Mouse (Mus musculus) stomach, postnatal 0 days (tissue): ENCODE results near the gene Kyat1.

ENCODE experiments used
- CTCF ChIP-seq: IDR thresholded peaks from 2 replicates; pipeline ENCODE4 v1.5.1; 2016; ENCODE audit warnings: antibody characterized with exemption, low read depth, mild to moderate bottlenecking, moderate library complexity
- EP300 ChIP-seq: optimal IDR thresholded peaks from 2 replicates; pipeline ENCODE3; 2016; ENCODE audit warnings: antibody characterized with exemption

DNA sequence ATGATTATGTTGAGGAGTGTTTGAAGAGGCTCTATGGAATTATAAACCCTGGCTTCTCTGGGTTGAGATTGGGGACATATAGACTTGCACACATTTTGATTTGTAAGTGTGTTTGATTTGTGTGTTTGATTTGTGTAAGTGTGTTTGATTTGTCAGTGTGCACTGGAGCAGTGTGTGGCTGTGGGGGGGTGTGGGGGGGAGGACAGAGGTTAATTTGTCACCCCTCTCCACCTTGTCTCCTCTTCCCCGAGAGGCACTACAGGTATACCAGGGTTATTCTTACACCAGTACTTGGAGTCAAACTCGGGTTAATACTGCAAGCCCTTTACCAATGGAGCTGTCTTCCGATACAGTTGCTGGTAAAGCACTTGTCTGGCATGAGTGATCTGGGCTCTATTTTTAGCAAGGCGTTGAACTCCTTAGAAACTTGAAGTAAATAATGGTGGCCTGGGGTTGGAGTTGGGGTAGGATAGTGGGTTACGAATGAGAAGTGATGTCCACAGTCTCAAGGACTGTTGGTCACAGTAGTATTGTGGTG, 5.2 kb downstream of the Kyat1 start:
- no peak for TF ChIP-seq CTCF
- no peak for TF ChIP-seq EP300
